Mouse (Mus musculus) cerebellum, adult 2 months (tissue): ENCODE measurements around the gene Eapp.

Experiments used
- CTCF ChIP-seq: fragments of 200-500 bp; IDR thresholded peaks from 2 replicates; pipeline ENCODE4 v1.5.1; 2011; ENCODE audit warnings: low read depth, mild to moderate bottlenecking, control low read depth, low read length, moderate library complexity, borderline replicate concordance; ENCODE audit not compliant: insufficient read depth
- POLR2A ChIP-seq: fragments of 200-500 bp; IDR thresholded peaks from 2 replicates; pipeline ENCODE4 v1.6.1; 2011; ENCODE audit warnings: low read length, control low read depth, borderline replicate concordance; ENCODE audit not compliant: insufficient read depth

DNA sequence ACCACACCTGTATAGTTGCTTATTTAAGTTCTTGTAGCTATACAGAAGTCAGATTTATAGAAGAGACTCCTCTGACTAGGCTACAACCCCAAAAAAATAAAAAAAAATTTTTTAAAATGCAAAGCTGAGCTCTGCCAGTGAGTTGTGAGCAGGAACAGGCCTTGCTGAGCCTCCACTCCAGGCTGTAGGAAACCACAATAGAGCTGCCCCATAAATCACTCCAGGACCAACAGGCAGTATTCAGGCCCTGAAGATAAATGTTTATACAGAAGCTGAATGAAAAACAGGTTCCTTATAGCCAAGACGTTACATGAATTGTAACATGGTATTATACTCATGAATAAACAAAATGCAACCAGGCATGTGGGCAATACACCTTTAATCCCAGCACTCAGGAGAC lies 44.5 kb downstream of the Eapp start:
- TF ChIP-seq CTCF: no peak
- no peak for TF ChIP-seq POLR2A
